Mouse (Mus musculus) layer of hippocampus, adult 2 months (tissue): ENCODE results near the gene Selp. TPM values are rescaled to one million over a fixed set of nuclear protein-coding genes. Genes with fewer than 3 reads are reported as not detected.

Experiments
- DNase-seq, 2 experiments: peaks; one replicate each; pipeline ENCODE4 v3.0.0; 2022; ENCODE audit warnings: low spot score in 2 of 2
- H3K27ac ChIP-seq: fragments of 200-600 bp; 2 replicates; pipeline ENCODE4 v1.8.1; 2022
- H3K4me3 ChIP-seq: fragments of 200-600 bp; 2 replicates; pipeline ENCODE4 v1.8.1; 2022; ENCODE audit warnings: mild to moderate bottlenecking
- CTCF ChIP-seq: fragments of 200-600 bp; conservative IDR thresholded peaks from 2 replicates; pipeline ENCODE4 v1.8.1; 2022; ENCODE audit warnings: antibody characterized with exemption, mild to moderate bottlenecking, moderate library complexity
- total RNA-seq, 2 experiments: library from RNA; stranded (reverse); gene quantifications; 2 replicates each; pipeline ENCODE4 v1.2.3; 2021

Selp gene
- total RNA-seq, 2 experiments from 2014 or later, result not detected

- TF ChIP-seq CTCF, result no peak
- Histone ChIP-seq H3K27ac (no peak overlapping the region), H3K4me3 (no peak overlapping the region)
- no peak for DNase-seq
Observed at GRCm38 (mm10) chr1:164086797-164087196, 28.3 kb upstream of the Selp start.

- H3K4me3 ChIP-seq, result no peak overlapping the region
- no peak for TF ChIP-seq CTCF
- H3K27ac ChIP-seq, result no peak overlapping the region
- DNase-seq, result no peak
Observed at GRCm38 (mm10) chr1:164087872-164088271, 27.2 kb upstream of the Selp start.

GRCm38 (mm10) chr1:164096780-164097179 lies 18.3 kb upstream of the Selp start:
- H3K27ac ChIP-seq, result no peak overlapping the region
- no peak for DNase-seq
- no peak for TF ChIP-seq CTCF
- H3K4me3 ChIP-seq, result no peak overlapping the region

- no peak for DNase-seq
- Histone ChIP-seq H3K27ac (no peak overlapping the region), H3K4me3 (no peak overlapping the region)
- no peak for TF ChIP-seq CTCF
Observed at GRCm38 (mm10) chr1:164097911-164098310, 17.2 kb upstream of the Selp start.

GRCm38 (mm10) chr1:164098372-164098771 lies 16.7 kb upstream of the Selp start:
- DNase-seq, result peak; percentile 1 to 18
- TF ChIP-seq CTCF, result peak; percentile 12; the same call in 1 of the 2 replicates
- H3K4me3 ChIP-seq, result no peak overlapping the region
- no peak overlapping the region for H3K27ac ChIP-seq

- Histone ChIP-seq H3K27ac (no peak overlapping the region), H3K4me3 (no peak overlapping the region)
- DNase-seq, result no peak
- TF ChIP-seq CTCF, result no peak
Observed at GRCm38 (mm10) chr1:164109763-164110162, 5.3 kb upstream of the Selp start.

GRCm38 (mm10) chr1:164110591-164111329 lies 4.3 kb upstream of the Selp start:
- DNase-seq, result no peak
- TF ChIP-seq CTCF, result no peak
- no peak overlapping the region for H3K4me3 ChIP-seq
- no peak overlapping the region for H3K27ac ChIP-seq

- H3K27ac ChIP-seq, result no peak overlapping the region
- no peak overlapping the region for H3K4me3 ChIP-seq
- DNase-seq, result no peak
- TF ChIP-seq CTCF, result no peak
Observed at GRCm38 (mm10) chr1:164114280-164114679, 784 bp upstream of the Selp start.

- DNase-seq, result no peak
- Histone ChIP-seq H3K27ac (no peak overlapping the region), H3K4me3 (no peak overlapping the region)
- no peak for TF ChIP-seq CTCF
Observed at GRCm38 (mm10) chr1:164115647-164116046, 583 bp downstream of the Selp start.

GRCm38 (mm10) chr1:164117869-164118268 lies 2.8 kb downstream of the Selp start:
- no peak overlapping the region for H3K27ac ChIP-seq
- no peak for DNase-seq
- no peak overlapping the region for H3K4me3 ChIP-seq
- TF ChIP-seq CTCF, result no peak

GRCm38 (mm10) chr1:164119892-164120776 lies 5.1 kb downstream of the Selp start:
- no peak for TF ChIP-seq CTCF
- no peak for DNase-seq
- H3K27ac ChIP-seq, result no peak overlapping the region
- H3K4me3 ChIP-seq, result no peak overlapping the region

- no peak for DNase-seq
- no peak overlapping the region for H3K27ac ChIP-seq
- TF ChIP-seq CTCF, result no peak
- H3K4me3 ChIP-seq, result no peak overlapping the region
Observed at GRCm38 (mm10) chr1:164120777-164121158, 5.7 kb downstream of the Selp start.

GRCm38 (mm10) chr1:164123836-164124235 lies 8.8 kb downstream of the Selp start:
- Histone ChIP-seq H3K4me3 (no peak overlapping the region), H3K27ac (no peak overlapping the region)
- DNase-seq, result no peak
- TF ChIP-seq CTCF, result no peak
